Mouse (Mus musculus): ENCODE results near the gene Capza1.

- TF ChIP-seq POLR2A (IDR thresholded peaks at IDR 0.05; ENCODE audit: insufficient read depth, low read length) (no peak), CTCF (IDR thresholded peaks at IDR 0.05; ENCODE audit: low read depth, low read length) (no peak), EP300 (IDR thresholded peaks at IDR 0.05; ENCODE audit: insufficient read depth, low read depth, low read length) (no peak)
Observed at GRCm38 (mm10) chr3:104796430-104797082, 67.7 kb downstream of the Capza1 start.

Measured in ES-Bruce4 (cell line).